9 mouse cellular contexts compared by ENCODE assay signal in the genomic region with DNA sequence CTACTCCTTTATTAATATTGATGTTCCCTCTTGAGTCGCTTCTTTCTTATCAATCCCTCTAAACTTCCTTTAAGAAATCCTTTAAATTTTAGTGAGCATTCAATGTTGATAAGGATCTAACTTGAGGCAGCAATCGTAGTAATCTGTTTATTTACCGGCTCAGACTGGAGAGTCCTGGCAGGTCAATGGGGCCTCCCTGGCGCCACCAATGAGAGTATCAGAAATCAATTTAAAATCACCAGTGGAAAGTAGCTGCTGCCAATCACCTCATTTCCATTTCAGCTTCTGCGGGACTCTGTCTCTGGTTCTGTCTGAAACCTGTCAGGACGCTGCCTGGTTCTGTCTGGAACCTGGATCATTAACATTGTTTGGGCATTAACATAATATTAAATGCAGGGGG. TPM values are rescaled to one million over a fixed set of nuclear protein-coding genes. Genes with fewer than 3 reads are reported as not detected.
DNase-seq lines count a peak whose midpoint lies in the region; ATAC-seq and TF ChIP-seq lines count a peak whose summit lies in the region.
"Had no signal": no experiment of that assay in that cellular context is flagged by ENCODE, and none has a peak within 500 bp of the region (broad histone marks: within the 10 kb centered on the region; RNA-seq: fewer than 3 reads in every experiment).

No protein-coding gene starts in this region.

- no peak for TF ChIP-seq POLR2A in embryonic fibroblast, embryonic 13.5 days (IDR thresholded peaks at IDR 0.05; ENCODE audit: low read depth, low read length)

- no peaks in the 10 kb centered on the region for H3K27me3 ChIP-seq in midbrain, embryonic 12.5 days

- no peak for TF ChIP-seq CTCF in layer of hippocampus, adult 2 months (conservative IDR thresholded peaks at IDR 0.05)
- no peak for TF ChIP-seq CTCF in embryonic fibroblast, embryonic 13.5 days (IDR thresholded peaks at IDR 0.05; ENCODE audit: borderline replicate concordance, insufficient read depth, low read length)

- no peaks in the 10 kb centered on the region for H3K36me3 ChIP-seq in midbrain, embryonic 12.5 days

- H3K9me3 ChIP-seq in midbrain, embryonic 12.5 days: no peaks in the 10 kb centered on the region

- peaks cover 2% of the 10 kb centered on the region for H3K4me1 ChIP-seq in embryonic fibroblast, embryonic 13.5 days (ENCODE audit: control insufficient read depth, insufficient read depth, low read length)
- H3K4me1 ChIP-seq in midbrain, embryonic 12.5 days: peaks cover 14% of the 10 kb centered on the region; the same call in 1 of the 2 replicates

- WGBS in midbrain, embryonic 12.5 days: 22% methylated on average over 6 of the region's 6 CpGs

- 0 out of 2 replicates have a peak, but pooled peaks have one; percentile 24 for ATAC-seq in midbrain, embryonic 12.5 days (ENCODE audit: low FRiP score, low read depth)

- H3K4me3 ChIP-seq in layer of hippocampus, adult 2 months: peak overlapping the region; percentile 58
- peak overlapping the region; percentile 54 for H3K4me3 ChIP-seq in embryonic fibroblast, embryonic 13.5 days (ENCODE audit: insufficient read depth, low read length)
- no peak overlapping the region for H3K4me3 ChIP-seq in midbrain, embryonic 12.5 days

- DNase-seq in layer of hippocampus, adult 2 months (ENCODE audit: low spot score in 2 of 2): no peak
- no peak for DNase-seq in layer of hippocampus, adult 11-12 months (ENCODE audit: low spot score)
- peak; percentile 25 to 42 for DNase-seq in kidney, adult 8-10 months
- no peak for DNase-seq in adrenal gland, postnatal 14 days
- no peak for DNase-seq in frontal cortex, adult 2 months (ENCODE audit: extremely low spot score in 1 of 2, low spot score in 1 of 2)
- DNase-seq in B cell, adult 2 months: no peak

- H3K9ac ChIP-seq in midbrain, embryonic 12.5 days (replicated peaks): no peak overlapping the region

- H3K27ac ChIP-seq in layer of hippocampus, adult 2 months: peak overlapping the region; percentile 76; the same call in 1 of the 2 replicates
- no peak overlapping the region for H3K27ac ChIP-seq in embryonic fibroblast, embryonic 13.5 days (ENCODE audit: insufficient read depth, low read length)
- H3K27ac ChIP-seq in midbrain, embryonic 12.5 days (replicated peaks): no peak overlapping the region

- peak overlapping the region; percentile 62 for H3K4me2 ChIP-seq in midbrain, embryonic 12.5 days (replicated peaks)

RNA-seq across cellular contexts. Expression of a gene that starts 1.5 kb away (rescaled TPM):
- total RNA-seq in layer of hippocampus, adult 2 months (2021): 1 to 10 TPM in 1 of 2 experiments, under 1 TPM in 1; 0.51 to 1.9 TPM
- 2.5 and 2.6 TPM in 2 replicates for polyA plus RNA-seq in embryonic fibroblast, embryonic 13.5 days (2011; ENCODE audit: insufficient read length, low read depth, missing spikeins)
- polyA plus RNA-seq in midbrain, embryonic 12.5 days (2016; fragmentation: Nextera tagmentation; extraction: Ambion mirVana): 1.0 and 1.8 TPM in 2 replicates
- total RNA-seq in adrenal gland, postnatal 14 days (2021): 9.4 and 10.4 TPM in 2 replicates
- 3.8 and 4.1 TPM in 2 replicates for polyA plus RNA-seq in frontal cortex, adult 2 months (2012; rRNA removed)
- total RNA-seq: MEL had no signal

Comparison
In these comparisons a context has a peak if more than half of its experiments do, and no peak if none do; other contexts are left out.
1. DNase-seq: peak in kidney, adult 8-10 months (2 of 2); none in layer of hippocampus, adult 2 months (0 of 2), layer of hippocampus, adult 11-12 months (single experiment), adrenal gland, postnatal 14 days (single experiment), frontal cortex, adult 2 months (0 of 2) and B cell, adult 2 months (0 of 2).